Mouse (Mus musculus): Measurements from ENCODE around the gene Rdh9.
A peak's percentile ranks its signal among the peaks of the same experiment; 100 is the strongest.
"Not testable (repeated sequence)": the region's sequence is repeated elsewhere in the genome, so short reads cannot be mapped to it uniquely, and the experiment has no call there.

Rdh9 gene

DNA sequence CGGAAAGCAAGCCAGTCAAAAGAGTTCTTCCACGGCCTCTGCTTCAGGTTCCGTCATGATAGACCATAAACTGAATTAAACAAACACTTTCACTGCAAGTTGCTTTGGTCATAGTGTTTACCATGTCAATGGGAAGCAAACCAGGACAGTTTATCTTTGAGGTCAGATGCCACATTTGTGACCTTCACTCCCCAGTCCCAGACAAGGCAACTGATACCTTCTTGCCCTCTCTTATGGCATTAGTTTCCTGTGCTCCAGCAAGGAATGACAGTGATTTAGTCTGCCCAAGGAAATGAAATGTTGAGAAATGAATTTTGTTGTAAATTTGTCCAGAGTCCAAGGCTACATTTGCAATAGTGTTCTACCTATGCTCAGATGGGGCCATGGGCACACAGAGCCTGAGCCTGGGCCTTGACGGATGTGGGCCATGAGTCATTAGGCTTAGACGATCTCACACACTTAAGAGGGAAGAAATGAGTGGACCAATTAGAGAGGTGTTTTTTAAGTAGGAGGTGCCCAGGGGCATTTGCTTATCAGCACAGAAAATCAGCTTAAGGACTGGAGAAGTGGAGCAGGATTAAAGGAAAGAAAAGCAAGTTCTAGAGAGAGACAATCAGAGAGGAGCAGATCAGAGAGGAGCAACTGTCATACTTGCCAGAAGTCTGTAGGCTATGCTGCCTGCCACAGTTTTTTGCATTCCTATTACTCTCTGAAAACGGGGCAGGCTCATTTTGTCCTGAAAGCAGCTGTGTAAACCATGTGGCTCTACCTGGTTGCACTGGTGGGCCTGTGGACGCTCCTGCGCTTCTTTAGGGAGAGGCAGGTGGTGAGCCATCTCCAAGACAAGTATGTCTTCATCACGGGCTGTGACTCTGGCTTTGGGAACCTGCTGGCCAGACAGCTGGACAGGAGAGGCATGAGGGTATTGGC lies 16.7 kb upstream of the Rdh9 start, which contains the start of the genes Rdh1 and Rdh16f1:
Gene Rdh1 (plus strand): TSS at position 541 of the 930 bp plus-strand sequence.
Gene Rdh16f1 (plus strand): TSS at position 607 of the 930 bp plus-strand sequence.
- DNase-seq (ENCODE audit: low read depth, low spot score): no peak

DNA sequence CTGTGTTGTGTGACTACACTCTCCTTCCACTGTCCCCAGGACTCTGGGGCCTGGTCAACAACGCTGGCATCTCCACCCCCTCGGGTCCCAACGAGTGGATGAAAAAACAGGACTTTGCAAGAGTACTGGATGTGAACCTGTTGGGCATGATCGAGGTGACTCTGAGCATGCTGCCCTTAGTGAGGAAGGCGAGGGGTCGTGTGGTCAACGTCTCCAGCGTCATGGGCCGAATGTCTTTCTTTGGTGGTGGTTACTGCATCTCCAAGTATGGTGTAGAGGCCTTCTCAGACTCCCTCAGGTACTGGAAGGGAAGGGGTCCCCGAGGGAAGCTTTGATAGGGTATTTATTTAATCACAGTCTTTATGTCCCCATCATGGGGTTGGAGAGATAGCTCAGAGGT lies 13.3 kb upstream of the Rdh9 start:
- not testable (repeated sequence) for DNase-seq (ENCODE audit: low read depth, low spot score)

DNA sequence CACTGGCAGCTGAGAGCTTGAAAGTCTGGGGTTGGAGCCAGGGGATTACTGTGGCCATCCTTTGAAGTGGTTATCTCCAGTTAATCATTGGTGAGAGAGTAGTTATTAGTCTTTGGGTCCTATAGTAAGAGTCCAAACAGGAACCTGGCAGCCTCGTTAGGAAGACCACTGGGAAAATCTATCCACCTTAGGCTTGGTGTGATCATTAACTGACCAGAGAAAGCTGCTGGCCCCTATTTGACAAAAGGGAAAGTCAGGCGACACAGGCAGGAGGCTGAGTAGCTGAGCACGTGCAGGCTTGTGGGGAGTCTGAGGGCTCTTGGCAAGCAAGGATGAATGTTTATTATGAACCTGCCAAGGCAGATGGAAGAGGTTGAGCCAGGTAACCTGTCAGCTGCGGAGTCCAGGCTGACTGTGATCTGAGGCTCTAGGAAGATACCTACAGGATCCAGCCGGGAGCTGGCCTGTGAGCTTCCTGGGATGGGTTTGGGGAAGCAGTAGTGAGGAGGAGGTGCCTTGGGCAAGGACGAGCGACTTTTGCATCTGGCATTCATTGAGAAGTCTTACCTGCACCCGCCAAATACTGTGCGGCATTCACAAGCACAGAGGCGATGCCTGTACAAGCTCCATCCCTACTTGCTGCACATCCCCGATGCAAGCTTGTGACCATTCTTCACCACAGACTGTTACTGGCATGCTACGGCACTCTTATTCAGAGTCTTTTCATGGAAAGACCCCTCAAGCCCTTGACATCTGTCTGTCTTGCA lies 12.1 kb upstream of the Rdh9 start:
- DNase-seq (ENCODE audit: low read depth, low spot score): no peak

DNA sequence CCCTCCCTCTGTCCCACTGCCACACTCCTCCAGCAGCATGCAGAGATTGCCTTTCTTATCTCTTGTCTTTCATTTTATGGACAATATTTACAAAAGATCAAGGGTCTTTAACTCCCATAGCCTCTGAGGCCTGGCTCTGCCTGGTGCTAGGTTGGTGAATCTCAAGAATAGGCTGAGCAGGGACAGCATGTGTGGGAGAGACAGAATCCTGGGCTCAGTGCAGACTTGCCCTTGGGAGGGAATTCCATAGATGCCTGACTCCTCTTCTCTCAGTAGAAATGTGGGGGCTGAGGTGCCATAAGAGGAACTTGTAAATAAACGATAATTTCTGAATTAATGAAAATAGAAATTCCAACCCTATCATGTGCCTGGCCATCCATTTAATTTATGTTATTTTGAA lies 9.6 kb upstream of the Rdh9 start:
- DNase-seq (ENCODE audit: low read depth, low spot score): no peak

DNA sequence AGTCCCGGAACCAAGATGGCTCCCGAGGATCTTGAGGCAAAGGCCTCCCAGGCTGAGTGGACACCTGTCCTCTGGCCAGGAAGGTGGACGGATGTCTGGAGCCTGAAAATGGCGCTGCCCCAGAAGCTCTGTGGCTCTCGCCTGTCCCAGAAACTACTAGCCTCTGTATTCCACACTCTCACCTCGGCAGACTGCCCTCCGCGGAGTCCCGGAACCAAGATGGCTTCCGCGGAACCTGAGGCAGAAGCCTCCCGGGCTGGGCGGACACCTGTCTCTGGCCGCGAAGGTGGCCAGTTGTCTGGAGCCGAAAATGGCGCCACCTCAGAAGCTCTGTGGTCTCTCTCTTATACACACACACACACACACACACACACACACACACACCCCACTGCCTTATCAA lies 6.1 kb downstream of the Rdh9 start:
- DNase-seq (ENCODE audit: low read depth, low spot score): not testable (repeated sequence)

DNA sequence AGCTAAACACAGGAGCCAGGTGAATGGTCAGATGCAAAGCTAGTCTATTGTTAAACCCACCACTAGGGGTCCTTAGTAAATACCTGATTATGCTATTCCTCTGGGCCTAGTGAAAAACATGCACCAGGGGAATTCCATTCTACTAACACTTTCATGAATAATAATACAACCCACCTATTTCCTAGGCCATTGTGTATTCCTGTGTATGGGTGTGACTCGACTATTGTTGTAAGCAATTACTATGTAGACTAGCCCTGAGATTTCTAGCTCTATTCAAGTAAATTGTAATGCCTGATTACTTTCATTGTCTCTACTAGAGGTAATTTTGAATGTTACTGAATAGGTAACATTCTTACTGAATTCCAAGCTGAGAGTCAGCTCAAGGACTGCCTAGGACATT lies 9.2 kb downstream of the Rdh9 start:
- peak; percentile 12 for DNase-seq (ENCODE audit: low read depth, low spot score)

DNA sequence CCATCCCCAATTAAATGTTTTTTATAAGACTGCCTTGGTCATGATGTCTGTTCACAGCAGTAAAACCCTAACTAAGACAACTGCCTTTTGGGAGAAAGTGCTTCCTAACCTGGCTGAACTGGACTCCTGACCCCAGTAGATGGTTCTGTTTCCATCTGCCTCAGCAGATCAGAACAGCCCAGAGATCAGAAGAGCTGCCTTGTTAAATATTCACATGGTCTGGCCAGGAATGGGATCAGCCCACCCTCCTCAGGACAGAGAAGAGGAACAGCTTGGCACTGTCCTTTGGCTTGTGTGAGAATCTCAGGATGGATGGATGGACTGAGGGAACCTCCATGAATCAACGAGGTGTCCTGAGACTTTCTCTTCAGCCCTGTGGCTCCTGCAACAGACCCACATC lies 23.1 kb downstream of the Rdh9 start:
- DNase-seq (ENCODE audit: low read depth, low spot score): no peak

DNA sequence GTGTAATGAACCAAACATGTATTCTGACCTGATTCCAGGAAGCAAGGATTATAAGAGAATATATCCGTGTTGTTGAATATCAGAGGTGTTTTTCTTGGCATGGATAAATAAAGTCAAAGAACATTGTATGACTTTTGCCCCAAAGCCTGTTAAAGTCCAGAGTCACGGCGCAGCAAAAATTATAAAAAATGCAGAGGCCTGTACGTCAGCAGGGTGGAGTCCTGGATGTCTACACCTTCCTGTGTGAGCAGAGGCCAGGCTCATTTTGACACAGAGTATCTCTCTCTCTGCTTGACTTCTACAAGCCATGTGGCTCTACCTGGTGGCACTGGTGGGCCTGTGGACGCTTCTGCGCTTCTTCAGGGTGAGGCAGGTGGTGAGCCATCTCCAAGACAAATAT lies 24.7 kb downstream of the Rdh9 start, which contains the start of gene Rdh16:
Gene Rdh16 (plus strand): TSS at position 262 of the 400 bp plus-strand sequence.
- DNase-seq (ENCODE audit: low read depth, low spot score): no peak

DNA sequence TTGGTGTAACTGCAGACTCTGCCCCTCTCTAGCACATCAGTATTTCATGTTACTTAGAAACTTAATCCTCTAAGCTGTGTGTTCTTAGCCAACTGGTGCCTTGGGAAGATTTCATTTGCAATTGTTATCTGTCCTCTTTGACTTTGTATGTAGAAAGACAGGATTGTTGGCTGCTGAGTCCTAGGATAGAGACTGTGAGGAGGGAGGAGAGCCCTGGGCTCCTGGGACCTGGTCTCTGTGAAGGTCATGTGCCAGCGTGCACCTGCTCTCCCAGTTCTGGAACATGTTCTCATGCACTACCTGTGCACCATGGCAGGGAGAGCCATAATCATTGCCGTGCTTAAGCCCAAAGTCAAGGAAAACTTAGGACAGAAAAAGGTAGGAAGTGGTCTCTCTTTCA lies 25.4 kb downstream of the Rdh9 start:
- no peak for DNase-seq (ENCODE audit: low read depth, low spot score)

DNA sequence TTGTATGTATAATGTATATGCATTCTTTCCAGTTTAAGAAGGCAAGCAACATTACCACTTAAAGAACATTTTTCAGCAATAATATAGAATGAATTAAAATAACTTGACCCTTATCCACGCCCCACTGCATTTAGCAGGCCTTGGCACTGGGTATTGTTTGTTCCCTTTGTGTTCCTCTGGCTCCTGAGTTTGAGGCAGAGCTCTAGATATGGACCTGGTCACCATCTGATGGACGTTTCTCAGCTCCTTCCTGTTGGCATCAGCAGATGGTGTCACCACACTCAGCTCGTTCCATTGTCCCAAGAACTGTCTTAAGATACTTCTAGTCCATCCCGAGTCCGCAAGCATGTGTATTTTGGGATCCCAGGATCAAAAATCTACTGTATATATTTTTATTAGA lies 26.1 kb downstream of the Rdh9 start:
- no peak for DNase-seq (ENCODE audit: low read depth, low spot score)

DNA sequence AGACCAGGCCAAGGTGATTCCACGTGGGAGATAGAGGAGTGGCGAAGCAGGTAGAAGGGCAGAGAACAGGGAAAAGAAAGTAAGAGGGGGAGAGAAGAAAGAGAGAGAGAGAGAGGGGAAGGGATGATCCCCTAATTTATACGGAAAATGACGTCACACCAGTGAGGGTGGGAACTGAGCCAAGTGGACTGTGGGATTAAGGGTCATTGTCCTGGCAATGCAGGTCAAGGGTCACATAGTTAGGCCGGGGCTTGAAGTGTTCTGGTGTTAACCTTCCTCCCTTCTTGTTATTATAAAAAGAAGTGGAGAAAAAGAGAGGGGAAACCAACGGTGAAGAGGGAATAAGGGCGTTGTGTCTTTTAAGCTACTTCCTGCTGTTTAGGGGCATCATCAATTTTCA lies 28.2 kb downstream of the Rdh9 start:
- DNase-seq (ENCODE audit: low read depth, low spot score): no peak

DNA sequence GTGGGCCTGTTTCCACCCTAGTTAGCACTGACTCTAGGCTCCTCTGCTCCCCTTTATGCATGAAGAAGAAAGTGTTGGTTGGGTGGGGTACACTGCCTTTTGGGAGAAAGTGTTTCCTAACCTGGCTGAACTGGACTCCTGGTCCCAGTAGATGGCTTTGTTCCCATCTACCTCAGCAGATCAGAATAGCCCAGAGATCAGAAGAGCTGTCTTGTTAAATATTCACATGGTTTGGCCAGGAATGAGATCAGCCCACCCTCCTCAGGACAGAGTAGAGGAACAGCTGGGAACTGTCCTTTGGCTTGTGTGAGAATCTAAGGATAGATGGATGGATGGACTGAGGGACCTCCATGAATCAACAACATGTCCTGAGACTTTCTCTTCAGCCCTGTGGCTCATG lies 39.7 kb downstream of the Rdh9 start:
- DNase-seq (ENCODE audit: low read depth, low spot score): no peak

DNA sequence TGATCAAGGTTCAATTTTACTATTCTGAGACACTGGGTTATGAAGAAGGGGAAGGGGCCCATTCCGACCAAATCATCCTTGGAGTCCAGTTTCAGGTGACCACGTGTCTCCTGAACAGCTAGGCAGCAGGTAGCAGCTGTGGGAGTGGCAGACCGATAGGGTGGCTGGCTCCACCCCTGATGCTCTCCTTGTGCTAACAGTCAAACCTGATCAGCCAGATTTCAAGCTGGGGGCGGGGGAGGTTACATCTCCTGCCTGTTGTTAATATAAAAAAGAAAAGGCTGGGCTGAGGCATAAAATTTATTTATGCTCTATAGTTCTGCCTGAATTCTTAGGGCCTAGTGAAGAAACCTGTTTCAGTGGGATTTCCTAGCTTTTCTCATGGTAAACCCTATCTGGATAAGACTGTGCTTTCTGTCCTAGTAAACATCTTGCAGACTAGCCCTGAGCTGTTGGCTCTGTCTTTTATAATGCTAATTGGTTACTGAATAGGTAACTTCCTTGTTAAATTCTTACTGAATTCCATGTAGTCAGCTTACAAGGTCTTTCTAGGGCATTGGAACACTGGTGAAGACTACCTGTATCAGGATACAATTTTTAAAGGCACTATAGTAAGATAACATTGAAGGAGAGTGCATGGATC lies 41.2 kb downstream of the Rdh9 start:
- not testable (repeated sequence) for DNase-seq (ENCODE audit: low read depth, low spot score)

DNA sequence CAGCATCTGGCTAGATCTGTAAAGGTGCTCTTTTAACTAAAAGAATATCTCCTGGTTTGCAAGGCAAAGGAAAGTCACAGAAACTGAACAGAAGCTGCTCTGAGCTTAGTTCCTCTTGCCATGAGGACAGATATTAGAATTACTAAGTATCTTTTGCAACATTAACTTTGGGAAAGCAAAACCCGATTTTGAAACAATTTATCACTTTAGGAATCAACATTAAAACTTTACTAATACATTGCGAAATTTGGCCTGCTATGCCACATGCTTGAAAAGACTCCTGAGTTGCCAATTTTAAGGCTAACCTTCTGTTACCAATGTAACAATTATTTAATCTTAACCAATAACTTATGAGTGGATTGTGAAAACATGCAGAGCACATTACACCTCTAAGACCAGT lies 45.6 kb downstream of the Rdh9 start:
- not testable (repeated sequence) for DNase-seq (ENCODE audit: low read depth, low spot score)

DNA sequence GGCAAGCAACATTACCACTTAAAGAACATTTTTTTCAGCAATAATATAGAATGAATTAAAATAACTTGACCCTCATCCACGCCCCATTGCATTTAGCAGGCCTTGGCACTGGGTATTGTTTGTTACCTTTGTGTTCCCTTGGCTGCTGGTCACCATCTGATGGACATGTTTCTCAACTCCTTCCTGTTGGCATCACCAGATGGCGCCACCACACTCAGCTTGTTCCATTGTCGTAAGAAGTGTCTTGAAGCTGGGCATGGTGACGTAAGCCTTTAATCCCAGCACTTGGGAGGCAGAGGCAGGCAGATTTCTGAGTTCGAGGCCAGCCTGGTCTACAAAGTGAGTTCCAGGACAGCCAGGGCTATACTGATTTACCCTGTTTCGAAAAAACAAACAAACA lies 49.2 kb downstream of the Rdh9 start:
- DNase-seq (ENCODE audit: low read depth, low spot score): peak; percentile 60

DNA sequence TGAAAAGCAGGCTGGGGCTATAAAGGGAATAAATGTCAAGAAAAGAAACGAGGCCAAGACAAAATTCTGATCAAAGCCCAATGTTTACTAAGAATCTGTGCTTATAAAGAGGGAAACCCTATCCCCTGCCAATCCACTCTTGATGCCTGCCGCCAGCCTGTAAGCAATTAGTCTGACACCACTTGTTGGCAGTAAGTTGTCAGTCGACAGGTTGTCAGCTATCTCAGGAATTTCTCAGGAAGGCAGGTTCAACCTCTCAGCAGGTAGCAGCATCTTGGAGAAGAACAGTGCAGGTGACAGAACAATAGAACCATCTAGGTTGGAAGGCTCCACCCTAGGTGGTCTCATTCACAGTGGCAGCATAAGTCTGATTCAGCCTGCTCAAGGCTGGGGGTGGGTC lies 52.9 kb downstream of the Rdh9 start:
- no peak for DNase-seq (ENCODE audit: low read depth, low spot score)

DNA sequence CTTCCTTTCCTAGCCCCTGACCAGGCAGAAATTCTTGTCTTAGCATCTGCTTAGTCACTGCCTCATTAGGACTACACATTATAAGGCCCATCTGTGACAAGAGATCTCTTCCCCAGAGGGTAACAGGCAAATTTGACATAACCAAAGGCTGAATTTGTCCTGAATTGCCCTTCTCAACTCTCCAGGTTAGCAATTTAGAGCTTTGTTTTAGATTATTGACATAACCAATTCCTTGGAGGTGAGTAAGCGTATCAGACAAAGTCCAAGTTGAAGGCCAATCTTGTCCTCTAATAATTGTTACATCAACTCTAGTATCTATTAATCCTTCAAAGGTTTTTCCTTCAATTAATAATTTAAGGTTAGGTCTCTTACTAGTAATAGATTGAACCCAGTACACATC lies 58.0 kb downstream of the Rdh9 start:
- not testable (repeated sequence) for DNase-seq (ENCODE audit: low read depth, low spot score)

DNA sequence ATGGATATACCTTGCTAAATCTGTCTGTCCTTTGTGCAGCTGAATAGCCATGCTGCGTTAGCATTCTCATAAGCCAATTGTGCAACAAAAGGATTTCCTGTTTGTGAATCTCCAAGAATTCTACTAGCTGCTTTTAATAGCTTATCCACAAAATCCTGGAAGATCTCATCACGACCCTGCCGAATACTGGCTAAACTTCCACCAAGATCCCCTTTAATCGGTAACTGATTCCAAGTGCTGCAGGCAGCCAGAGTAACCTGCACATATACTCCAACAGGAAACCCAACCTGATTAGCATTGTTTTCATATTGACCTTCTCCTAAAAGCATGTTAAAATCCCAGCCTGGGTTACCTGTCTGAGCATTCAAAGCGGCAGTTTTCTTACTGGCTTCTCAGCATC lies 59.1 kb downstream of the Rdh9 start:
- no peak for DNase-seq (ENCODE audit: low read depth, low spot score)

DNA sequence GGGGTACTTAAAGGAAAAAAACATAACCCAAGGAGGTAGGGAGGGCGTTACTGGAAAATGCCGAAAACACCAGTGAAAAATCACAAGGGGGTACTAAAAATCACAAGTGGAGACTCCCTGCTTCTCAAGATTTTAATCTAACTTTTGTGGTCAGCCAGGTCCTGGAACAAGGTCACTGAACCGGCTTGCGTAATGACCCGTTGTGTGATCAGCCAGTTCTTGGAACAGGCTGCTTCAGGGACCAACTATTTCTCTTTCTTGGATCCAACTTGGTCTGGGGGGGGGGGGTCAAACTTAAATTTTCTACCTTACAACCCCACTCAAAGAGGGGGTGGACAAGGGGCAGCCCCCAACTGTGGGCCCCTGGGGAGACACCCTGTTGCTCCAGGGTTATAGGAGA lies 61.6 kb downstream of the Rdh9 start:
- DNase-seq (ENCODE audit: low read depth, low spot score): not testable (repeated sequence)

DNA sequence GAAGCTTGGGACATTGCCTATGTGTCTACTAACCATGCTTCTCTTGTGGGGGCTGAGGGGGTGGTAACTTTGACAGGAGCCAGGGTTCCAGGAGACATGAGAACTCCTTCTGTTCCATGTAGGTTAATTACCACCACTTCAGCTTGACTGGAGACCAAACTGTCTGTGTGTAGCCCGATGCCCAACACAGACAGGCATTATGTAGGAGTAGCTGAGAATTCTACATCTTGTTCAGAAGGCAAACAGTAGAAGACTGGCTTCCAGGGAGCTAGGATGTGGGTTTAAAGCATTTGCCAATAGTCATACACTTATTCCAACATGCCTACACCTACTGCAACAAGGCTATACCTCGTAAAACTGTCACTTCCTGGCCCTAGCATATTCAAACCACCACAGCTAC lies 62.4 kb downstream of the Rdh9 start:
- no peak for DNase-seq (ENCODE audit: low read depth, low spot score)

DNA sequence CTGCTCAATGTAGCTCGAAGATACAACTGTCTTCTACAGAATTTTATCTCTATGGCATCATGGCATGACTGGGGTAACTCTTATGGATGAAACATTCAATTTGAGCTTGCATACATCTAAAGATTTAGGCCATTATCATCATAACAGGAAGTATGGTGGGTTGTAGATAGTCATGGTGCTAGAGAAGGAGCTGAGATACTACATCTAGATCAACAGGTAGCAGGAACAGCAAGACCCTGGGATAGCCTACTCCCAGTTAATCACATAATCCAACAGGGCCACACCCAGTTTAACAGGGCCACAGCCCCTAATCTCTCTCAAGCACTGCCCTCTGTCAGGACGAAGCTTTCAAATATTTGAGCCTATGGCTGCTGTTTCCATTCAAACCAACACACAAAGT lies 64.6 kb downstream of the Rdh9 start:
- no peak for DNase-seq (ENCODE audit: low read depth, low spot score)

All from A20 (cell line).